Mouse (Mus musculus) neural tube, embryonic 10.5 days (tissue): Measurements from ENCODE around the gene Duox1.
A peak's percentile ranks its signal among the peaks of the same experiment; 100 is the strongest.
"Not testable (repeated sequence)": the region's sequence is repeated elsewhere in the genome, so short reads cannot be mapped to it uniquely, and the experiment has no call there.

Experiments
- DNase-seq: peaks from one replicate; pipeline ENCODE4 v3.0.0-alpha.2; 2017; ENCODE audit warnings: low spot score; ENCODE audit errors: extremely low spot score

The Duox1 gene

GRCm38 (mm10) chr2:122374666-122375331, 59.3 kb downstream of the Duox1 start:
- DNase-seq, result no peak

DNA sequence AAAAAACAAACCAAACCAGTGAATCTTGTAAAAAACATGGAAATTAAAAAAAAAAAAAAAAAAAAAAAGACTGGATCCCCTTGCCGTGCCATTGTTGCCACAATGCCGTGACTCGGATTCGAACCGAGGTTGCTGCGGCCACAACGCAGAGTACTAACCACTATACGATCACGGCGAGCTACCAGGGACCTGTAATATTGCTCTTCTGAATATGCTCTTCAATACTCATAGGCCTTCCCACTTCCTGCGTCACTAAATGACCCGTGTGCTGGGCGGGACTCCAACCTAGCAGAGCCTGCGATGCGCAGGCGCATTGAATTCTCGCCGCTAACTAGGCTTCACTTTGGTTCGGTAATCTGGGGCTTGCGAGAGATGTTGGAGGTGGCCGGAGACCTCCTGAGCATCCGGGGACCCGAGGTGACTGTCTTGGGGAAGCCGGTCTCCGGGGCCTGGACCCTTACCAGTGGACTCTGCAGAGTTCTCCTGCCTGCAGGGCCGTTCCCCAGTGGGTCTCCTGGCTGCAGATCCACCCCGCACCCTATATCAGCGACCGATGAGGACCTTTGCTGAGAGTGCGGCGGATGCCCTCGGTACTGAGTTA, 60.0 kb downstream of the Duox1 start:
- DNase-seq, result peak; percentile 91

- DNase-seq, result peak; percentile 79
Observed at GRCm38 (mm10) chr2:122376041-122376561, 60.6 kb downstream of the Duox1 start.

DNA sequence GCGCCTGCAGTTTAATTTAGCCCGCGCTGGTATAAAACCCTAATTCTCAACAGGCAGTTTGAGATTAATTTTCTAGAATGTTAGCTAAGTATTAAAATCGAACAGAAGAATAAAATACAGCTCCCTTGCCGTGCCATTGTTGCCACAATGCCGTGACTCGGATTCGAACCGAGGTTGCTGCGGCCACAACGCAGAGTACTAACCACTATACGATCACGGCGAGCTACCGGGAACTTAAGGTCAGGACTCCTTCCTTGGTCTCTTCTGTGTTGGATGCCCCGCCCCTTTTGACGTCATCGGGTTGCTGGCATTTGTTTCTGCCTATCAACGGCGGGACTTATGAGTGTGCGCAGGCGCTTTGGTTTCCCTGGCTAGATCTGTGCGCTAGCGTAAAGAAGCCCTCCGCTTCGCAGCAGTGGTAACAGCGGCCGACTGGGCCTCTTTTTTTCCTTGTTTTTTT, 61.8 kb downstream of the Duox1 start:
- DNase-seq, result peak; percentile 99

- peak; percentile 88 for DNase-seq
Observed at GRCm38 (mm10) chr2:122377751-122378246, 62.3 kb downstream of the Duox1 start.

GRCm38 (mm10) chr2:122378421-122379291, 63.2 kb downstream of the Duox1 start:
- peak; percentile 38 for DNase-seq

DNA sequence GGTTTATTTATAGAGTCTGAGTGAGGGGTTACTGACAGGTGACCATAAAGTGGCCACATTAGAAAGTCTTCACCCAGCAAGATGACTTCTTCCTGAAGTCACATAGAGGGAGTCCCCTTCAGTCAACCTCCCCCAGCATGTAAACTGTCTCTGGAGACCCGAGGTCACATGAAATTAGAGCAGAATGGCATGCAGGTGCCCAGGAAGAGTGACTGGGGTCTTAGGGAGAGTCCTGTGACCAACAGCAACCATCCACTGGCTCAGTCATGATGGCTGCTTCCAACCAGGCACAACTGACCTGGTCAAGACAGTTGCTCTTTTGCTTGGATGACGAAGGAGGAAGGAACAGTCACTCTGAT, 63.8 kb downstream of the Duox1 start:
- no peak for DNase-seq

DNA sequence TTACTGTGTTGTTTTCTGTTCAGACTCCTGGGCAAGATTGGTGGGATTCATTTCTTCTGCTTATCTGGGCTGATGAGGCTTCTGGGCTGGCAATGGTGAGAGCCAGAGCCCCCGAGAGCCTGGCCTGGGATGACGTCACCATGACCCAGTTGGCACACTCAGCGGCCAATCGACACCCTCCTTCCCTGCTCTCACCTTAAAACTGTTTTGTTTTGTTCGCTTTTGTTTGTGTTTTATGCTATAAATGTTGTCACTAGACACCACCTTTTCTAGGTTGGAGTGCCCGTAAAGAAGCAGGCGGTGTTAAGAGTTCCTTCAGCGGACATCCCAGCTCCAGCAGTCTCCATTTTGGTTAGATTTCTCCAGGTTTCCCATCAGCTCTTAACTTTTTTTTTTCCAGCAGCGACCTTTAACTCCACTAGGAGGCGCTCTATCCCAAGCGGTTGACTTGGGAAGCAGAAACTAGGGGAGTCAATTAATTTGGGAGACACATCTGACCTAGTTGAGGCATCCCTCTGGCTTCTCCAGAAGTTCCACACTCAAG, 65.4 kb downstream of the Duox1 start:
- DNase-seq, result peak; percentile 63

- DNase-seq, result no peak
Observed at GRCm38 (mm10) chr2:122381329-122382103, 66.0 kb downstream of the Duox1 start.

GRCm38 (mm10) chr2:122382121-122382520, 66.6 kb downstream of the Duox1 start:
- no peak for DNase-seq

DNA sequence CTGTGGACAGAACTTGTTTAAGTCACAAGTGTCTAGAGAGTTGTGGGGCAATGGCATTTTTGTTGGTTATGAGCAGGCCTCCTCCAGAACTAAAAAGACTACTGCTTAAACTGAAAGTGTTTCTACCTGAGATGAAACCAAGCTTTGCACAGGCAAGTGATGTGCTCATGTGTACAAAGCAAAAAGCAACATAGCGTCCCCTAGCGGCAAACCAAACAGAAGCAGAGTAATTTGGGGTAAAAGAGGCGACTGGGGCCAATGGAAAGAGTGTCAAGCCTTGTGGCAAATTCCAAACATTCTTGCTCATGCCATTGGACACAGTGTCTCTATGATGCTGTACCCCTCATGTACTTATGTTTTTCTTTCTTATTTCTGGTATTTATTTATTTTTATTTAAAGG, 69.6 kb downstream of the Duox1 start:
- DNase-seq, result no peak

GRCm38 (mm10) chr2:122387135-122387534, 71.7 kb downstream of the Duox1 start:
- DNase-seq, result not testable (repeated sequence)

- DNase-seq, result no peak
Observed at GRCm38 (mm10) chr2:122396150-122396549, 80.7 kb downstream of the Duox1 start.
